Mouse (Mus musculus): ENCODE data around the gene Tspan32.

The Tspan32 gene

DNA sequence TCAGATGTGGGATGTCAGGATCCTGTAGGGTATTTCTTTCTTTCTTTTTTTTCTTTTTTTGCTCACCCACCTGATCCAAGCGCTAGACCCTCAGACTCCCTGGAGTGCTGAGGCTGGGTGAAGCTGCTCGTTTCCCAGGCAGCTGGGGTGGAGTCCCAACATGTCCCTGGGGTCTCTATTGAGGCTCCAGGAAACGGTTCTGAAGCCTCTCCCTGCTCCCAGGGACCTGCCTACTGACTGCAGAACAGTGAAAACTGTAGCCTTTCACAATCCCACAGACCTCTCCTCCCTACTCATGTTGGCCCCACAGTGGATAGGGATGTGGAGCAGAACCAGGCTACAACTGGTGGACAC is 49.7 kb downstream of the Tspan32 start:
- no peak for DNase-seq (ENCODE audit: low read depth, low spot score)

DNA sequence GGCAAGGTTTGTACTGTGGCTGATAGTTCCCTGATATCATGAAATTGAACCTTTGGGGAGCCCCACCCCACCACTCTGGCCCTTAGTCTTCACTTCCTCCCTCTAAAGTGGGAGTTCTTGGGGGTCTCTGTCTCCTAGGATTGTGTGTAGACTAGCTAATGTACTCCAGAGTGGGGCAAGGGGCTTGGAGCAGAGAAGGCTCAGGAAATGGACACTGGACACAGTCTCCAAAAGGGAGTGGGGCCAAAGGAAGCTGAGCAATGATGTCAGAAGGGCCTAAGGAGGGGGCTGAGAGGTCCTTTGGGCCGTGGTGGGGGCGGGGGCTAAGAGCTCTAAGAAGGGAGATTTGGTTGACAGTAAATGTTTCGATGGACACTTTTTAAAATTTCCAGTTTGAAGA is 50.2 kb downstream of the Tspan32 start:
- DNase-seq (ENCODE audit: low read depth, low spot score): no peak

DNA sequence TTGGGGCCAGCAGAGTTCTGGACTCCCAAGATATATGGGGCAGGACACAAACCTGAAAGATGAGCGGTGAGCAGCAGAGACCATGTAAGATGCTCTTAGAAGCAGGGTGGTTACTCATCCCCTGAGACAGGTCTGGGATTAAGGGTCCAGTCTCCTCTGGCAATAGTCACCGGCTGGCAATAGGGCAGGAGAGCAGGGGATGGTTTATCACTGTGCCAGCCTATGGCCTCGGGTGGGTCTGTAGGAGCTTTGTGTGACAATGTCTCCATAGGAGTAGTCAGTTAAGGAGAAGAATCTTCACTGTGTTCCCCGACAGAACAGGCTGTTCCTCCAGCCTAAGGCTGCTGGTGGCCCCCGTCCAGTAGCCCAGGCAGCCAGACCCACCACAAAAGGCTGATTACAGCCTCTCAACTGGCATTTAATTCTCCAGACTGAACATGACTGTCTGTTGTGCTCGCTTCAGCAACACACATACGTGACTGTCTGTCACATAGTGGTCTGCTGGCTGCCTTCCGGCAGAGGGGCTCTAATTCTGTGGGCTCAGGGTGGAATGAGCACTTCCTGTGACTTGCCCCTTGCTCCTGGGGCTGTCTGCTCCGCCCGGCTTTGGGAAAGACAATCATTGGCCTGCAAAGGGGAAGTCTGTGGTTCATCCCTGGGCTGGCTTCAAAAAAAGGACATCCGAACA is 50.8 kb downstream of the Tspan32 start:
- DNase-seq (ENCODE audit: low read depth, low spot score): no peak

DNA sequence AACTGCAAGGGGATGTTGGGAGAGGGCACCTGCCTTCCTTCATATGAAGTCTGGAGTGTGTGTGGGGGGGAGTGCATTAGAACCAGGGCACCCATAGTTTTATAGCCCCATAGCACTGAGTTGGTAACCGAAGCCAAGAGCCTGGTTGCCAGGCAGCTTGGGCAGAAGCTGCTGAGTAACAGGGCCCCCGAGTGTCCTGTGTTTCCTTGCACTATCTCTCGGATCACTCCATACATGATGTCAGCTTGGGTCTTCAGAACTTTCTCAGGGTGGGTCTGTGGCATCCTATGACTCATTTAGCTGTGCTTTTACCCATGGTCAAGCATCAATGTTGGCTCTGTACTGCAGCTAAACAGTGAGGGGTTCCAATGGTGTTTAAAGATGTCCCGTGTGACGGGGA is 52.2 kb downstream of the Tspan32 start:
- no peak for DNase-seq (ENCODE audit: low read depth, low spot score)

DNA sequence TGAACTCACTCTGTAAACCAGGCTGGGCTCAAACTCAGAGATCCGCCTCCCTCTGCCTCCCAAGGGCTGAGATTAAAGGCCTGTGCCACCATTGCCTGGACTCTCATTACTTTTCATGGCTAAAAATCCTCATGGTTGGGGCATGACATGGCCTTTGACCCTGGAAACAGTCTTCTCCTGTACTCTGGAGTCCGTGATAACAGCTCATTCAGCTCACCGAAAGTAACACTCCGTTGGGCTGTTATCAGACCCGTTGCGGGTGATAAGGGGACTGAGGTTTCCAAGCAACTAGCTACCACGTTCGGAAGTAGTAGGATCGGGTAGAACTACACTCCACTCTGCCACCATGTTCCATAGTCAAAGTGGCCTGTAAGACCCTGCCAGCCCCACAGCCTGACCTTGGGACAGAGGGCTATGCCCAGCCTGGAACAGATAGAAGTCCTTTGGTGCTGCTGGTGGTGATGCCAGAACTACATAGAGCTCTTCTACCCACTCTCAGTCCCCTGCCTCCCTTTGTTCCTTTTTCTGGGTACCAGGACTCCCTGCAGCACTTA is 52.9 kb downstream of the Tspan32 start:
- DNase-seq (ENCODE audit: low read depth, low spot score): no peak

DNA sequence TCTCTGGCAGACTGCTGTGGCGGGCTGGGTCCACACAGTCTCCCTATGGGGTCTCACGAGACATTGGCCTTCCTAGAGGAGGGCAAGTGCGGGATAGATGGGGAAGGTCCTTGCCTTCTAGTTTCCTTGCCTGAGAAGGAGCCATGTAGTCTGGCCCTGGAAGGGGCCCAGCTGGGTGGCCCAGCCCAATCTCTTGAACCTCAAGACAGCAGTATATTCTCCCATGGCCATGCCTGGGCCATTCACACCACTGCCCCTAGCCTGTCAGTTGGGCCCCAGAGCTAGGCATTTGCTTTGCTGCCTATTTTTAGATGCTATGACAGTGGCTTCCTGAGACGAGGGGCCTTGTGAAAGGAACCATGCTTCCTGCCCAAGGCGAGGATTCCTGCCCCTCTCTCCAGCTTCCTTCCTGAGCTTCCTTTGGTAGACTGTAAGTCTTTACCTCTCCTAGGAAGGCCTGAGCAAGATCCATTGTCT is 53.4 kb downstream of the Tspan32 start:
- DNase-seq (ENCODE audit: low read depth, low spot score): no peak

DNA sequence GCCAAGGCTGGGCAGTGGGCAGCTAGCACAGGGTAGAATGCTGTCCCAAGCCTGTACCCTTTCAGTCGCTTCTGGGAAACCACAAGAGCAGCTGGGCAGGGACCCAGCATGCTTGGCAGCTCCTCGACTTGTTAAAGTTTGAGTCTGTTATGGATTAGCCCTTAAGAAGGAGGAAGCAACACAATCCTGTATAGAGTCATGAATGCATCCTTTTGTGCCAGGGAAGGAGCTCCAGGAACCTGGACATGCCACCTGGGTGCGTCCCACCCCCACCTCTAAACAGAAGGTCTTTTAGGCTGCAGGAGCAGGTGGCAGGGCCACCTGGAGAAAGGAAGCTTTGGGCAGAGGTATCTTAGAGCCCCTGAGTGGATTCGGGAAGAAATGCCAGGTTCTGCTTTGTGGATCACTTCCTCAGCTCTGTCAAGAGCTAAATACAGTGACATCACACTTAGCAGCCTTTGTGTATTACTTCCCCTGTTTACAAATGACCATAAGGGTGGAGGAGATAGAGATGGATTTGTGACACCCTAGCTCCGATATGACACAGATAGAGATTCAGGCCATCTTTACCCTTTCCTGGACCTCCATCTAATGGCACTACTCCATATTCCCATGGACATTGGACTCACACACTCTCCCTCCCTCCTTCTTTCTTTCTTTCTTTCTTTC is 54.5 kb downstream of the Tspan32 start:
- DNase-seq (ENCODE audit: low read depth, low spot score): no peak

DNA sequence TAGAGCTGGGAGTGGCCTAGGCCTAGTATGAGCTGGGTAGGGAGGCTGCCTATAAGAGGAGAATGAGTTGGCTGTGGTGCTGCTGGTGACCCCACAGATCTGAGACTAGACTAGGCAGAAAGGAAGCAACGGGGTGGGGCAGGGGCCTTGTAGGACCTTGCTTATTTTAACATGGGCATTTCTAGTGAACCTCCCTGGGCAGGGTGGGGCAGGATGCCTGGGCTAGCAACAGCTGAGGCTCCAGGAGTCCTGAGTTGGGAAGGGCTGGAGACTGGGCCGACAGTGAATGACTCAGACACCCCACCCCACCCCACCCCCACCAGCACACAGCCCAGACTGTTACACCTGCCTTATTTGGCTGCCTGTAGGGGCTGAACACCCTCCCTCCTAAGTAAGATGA is 57.9 kb downstream of the Tspan32 start:
- peak; percentile 45 for DNase-seq (ENCODE audit: low read depth, low spot score)

DNA sequence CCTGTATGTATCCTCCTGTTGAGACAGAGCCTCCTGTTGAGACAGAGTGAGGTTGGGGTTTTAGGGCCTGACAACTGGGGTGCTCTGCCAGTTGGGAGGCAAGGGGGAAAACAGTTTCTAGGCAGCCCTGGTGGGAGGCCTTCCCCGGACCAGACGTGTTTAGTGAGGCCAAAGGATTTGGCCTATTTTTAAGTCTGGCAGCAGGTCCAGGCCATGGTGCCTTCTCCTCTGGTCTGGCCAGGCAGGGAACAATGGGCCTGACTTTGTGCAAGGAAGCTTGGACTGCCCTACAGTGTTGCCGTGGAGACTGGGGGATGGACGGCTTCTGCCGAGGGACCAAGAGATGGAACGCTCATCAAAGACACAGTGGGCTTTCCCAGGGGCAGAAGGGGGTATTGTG is 59.4 kb downstream of the Tspan32 start:
- DNase-seq (ENCODE audit: low read depth, low spot score): no peak

DNA sequence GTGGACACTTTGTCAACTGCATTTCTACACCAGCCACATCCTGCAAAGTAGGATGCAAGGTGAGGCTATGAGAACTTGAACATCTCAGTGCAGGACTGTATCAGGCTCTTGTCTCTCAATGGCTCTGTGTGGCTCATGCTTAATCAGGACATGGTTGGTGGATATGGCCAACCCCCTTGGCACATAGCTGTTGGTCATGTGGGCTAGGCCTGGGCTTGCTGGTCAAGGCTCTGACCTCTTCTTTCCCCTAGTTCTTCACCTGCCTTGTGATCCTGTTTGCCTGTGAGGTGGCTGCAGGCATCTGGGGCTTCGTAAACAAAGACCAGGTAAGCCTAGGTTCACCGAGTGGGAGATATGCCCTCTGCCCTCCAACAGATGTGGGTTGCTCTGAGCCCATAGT is 60.8 kb downstream of the Tspan32 start:
- no peak for DNase-seq (ENCODE audit: low read depth, low spot score)

DNA sequence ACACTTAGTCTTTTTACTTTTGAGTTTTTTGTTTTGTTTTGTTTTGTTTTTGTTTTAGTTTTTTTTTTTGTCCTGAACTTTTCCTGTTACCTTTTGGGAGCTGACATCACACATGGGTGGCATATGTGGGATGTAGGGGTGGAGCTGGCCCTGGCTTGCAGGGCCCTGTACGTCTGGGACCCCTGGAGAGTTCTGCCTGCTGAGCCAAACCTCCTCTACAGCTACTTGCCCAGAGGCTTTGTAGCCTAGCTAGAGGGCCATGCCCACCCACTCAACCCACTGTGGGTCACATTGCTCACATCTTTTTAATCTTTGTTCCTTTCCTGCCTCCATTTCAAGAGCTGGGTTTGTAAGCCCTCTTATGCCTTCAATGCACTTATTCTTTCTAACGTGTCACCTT is 62.6 kb downstream of the Tspan32 start:
- DNase-seq (ENCODE audit: low read depth, low spot score): no peak

DNA sequence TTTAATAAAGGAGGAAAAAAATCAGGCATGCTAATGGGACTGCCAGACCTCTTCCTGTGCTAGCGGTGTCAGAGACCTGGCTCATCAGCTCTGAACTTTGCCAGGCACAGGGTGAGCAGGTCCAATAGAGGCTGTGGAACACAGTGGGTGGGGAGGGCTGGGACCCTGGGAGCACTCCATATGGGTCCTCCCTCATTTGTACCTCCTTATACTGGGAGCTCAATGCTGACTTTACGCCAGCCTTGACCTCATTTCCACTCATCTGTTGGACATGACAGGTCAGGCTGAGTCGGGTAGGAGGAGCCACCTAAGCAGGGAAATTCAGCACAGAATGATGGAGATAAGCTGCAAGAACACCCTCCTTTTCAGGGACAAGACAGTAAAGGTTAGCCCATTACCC is 63.1 kb downstream of the Tspan32 start:
- peak; percentile 54 for DNase-seq (ENCODE audit: low read depth, low spot score)

DNA sequence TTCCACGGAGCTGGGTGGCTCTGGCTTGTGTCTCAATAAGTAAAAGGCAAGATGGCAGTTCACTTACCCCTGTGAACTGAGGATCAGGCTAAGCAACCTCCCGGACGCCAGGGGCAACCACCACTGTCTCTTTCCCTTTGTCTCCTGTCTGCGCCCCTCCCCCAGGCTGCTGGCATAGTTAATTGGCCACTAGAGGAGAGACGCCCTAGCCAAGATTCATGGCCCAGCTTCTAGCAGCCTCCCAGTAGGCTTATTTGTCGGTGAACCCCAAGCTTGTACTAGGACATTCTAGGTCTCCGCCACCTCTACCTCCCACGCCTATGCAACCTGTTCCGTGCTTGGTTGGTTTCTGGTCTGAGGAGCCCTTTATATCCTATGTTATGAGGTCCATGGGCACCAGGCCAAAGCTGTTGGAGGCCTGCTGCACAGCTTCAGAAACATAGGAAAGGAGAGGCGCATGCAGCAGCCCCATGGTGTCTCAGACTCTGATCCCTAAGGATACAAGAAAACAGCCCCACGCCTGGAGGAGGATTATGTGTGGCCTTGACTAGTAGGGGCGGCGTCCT is 63.6 kb downstream of the Tspan32 start:
- DNase-seq (ENCODE audit: low read depth, low spot score): peak; percentile 34

DNA sequence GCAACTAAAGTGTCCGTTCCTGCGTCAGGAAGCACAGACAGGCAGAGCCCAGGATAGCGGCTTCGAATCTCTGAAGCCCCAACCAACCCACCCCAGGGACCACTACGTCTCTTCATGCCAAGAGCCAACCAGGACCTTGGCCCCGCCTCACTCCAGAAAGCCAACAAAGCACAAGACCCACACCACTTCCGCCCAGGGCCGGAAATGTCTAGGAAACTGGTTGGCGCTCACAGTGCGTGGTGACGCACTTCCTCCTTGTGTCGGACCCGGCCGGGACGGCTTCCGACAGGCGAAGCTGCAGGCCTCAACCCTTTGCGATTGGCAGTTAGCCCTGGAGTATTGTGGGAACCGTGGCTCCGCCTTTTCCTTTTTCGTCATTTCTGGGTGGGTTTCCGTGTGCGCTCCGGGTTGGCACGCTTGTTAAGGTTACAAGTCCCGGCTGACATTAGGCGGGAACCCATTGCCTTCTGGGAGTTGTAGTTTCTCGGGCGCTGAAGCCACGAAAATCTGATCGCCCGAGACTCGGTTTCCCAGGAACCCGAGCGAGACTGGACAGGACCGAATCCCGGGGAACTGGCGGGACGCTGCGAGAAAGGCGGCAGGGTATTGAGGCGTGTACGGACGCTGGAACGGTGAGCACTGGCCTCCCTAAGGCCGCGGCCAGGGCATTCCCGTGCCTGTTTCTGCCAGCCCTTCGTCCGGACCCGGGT is 64.2 kb downstream of the Tspan32 start, which contains the start of gene Tssc4:
Tssc4 (plus strand) TSS at position 368 of the 710 bp plus-strand sequence.
- DNase-seq (ENCODE audit: low read depth, low spot score): peak; percentile 99
